Mouse (Mus musculus) left cerebral cortex, postnatal 36 days (tissue): Measurements from ENCODE around the gene Palb2. TPM values are rescaled to one million over a fixed set of nuclear protein-coding genes. Genes with fewer than 3 reads are reported as not detected.

Source experiments
- DNase-seq, 2 experiments: peaks; one replicate each; pipeline ENCODE4 v3.0.0; 2021 to 2022; ENCODE audit warnings: low spot score in 2 of 2, mixed read lengths in 1 of 2
- intact Hi-C: fragments of 180-260 bp; cut with DNase I; formaldehyde crosslinking; loops from one replicate; pipeline ENCODE4 v1.15.1; 2025
- total RNA-seq, 2 experiments: library from RNA; stranded (reverse); gene quantifications; 2 replicates each; pipeline ENCODE4 v1.2.3; 2021

Gene Palb2
- total RNA-seq = 1 to 10 TPM; 1.1 to 1.9 TPM

GRCm38 (mm10) chr7:122132497-122133337 is at the start of gene Palb2, which contains the start of gene Dctn5:
Gene Palb2, minus strand, starts transcription at chr7:122132985.
Gene Dctn5, plus strand, starts transcription at chr7:122133041.
- intact Hi-C loops = no loop called here
- DNase-seq = peak; percentile 99

GRCm38 (mm10) chr7:122180720-122181119 is 47.9 kb upstream of the Palb2 start:
- no peak for DNase-seq

GRCm38 (mm10) chr7:122171613-122172012 is 38.8 kb upstream of the Palb2 start:
- intact Hi-C loops = no loop called here
- no peak for DNase-seq

More at GRCm38 (mm10) chr7:122180720-122181119, 47.9 kb upstream of the Palb2 start:
- intact Hi-C loops = no loop called here

GRCm38 (mm10) chr7:122170705-122171104 is 37.9 kb upstream of the Palb2 start:
- intact Hi-C loops = no loop called here
- no peak for DNase-seq

- DNase-seq = no peak
- intact Hi-C loops = no loop called here
Measured at GRCm38 (mm10) chr7:122167203-122167602, 34.4 kb upstream of the Palb2 start.

GRCm38 (mm10) chr7:122163766-122164165 is 31.0 kb upstream of the Palb2 start:
- intact Hi-C loops = no loop called here
- no peak for DNase-seq

GRCm38 (mm10) chr7:122160037-122160436 is 27.3 kb upstream of the Palb2 start:
- no peak for DNase-seq
- intact Hi-C loops = no loop called here

GRCm38 (mm10) chr7:122158915-122159902 is 26.4 kb upstream of the Palb2 start, which contains the start of gene Plk1:
Gene Plk1, plus strand, starts transcription at chr7:122159439.
- DNase-seq = peak; percentile 74 to 80
- intact Hi-C loops = no loop called here

GRCm38 (mm10) chr7:122158488-122158887 is 25.7 kb upstream of the Palb2 start:
- intact Hi-C loops = no loop called here
- no peak for DNase-seq

GRCm38 (mm10) chr7:122152473-122152872 is 19.7 kb upstream of the Palb2 start:
- DNase-seq = no peak
- intact Hi-C loops = no loop called here

GRCm38 (mm10) chr7:122140991-122141390 is 8.2 kb upstream of the Palb2 start:
- DNase-seq = no peak
- intact Hi-C loops = no loop called here

GRCm38 (mm10) chr7:122138190-122138589 is 5.4 kb upstream of the Palb2 start:
- intact Hi-C loops = no loop called here
- no peak for DNase-seq

GRCm38 (mm10) chr7:122137071-122137470 is 4.3 kb upstream of the Palb2 start:
- no peak for DNase-seq
- intact Hi-C loops = no loop called here

GRCm38 (mm10) chr7:122135070-122135469 is 2.3 kb upstream of the Palb2 start:
- intact Hi-C loops = no loop called here
- DNase-seq = no peak

GRCm38 (mm10) chr7:122133338-122133625 is 497 bp upstream of the Palb2 start:
- intact Hi-C loops = no loop called here
- no peak for DNase-seq

GRCm38 (mm10) chr7:122131834-122132233 is 951 bp downstream of the Palb2 start:
- intact Hi-C loops = no loop called here
- DNase-seq = no peak

GRCm38 (mm10) chr7:122126946-122127345 is 5.8 kb downstream of the Palb2 start:
- intact Hi-C loops = no loop called here
- DNase-seq = no peak

- DNase-seq = no peak
- intact Hi-C loops = no loop called here
Measured at GRCm38 (mm10) chr7:122125636-122126035, 7.1 kb downstream of the Palb2 start.

- DNase-seq = no peak
- intact Hi-C loops = no loop called here
Measured at GRCm38 (mm10) chr7:122123518-122123917, 9.3 kb downstream of the Palb2 start.

- DNase-seq = no peak
- intact Hi-C loops = no loop called here
Measured at GRCm38 (mm10) chr7:122108206-122108605, 24.6 kb downstream of the Palb2 start.
